Mouse (Mus musculus) right cerebral cortex, postnatal 10 days (tissue): Measurements from ENCODE around the gene Vmn1r11.

Source experiments
- DNase-seq, 2 experiments: peaks; one replicate each; pipeline ENCODE4 v3.0.0; 2021; ENCODE audit warnings: low spot score in 2 of 2

Gene Vmn1r11

GRCm38 (mm10) chr6:57133155-57133554, at the start of gene Vmn1r11:
Vmn1r11 (plus strand) TSS chr6:57133455.
- no peak for DNase-seq

DNA sequence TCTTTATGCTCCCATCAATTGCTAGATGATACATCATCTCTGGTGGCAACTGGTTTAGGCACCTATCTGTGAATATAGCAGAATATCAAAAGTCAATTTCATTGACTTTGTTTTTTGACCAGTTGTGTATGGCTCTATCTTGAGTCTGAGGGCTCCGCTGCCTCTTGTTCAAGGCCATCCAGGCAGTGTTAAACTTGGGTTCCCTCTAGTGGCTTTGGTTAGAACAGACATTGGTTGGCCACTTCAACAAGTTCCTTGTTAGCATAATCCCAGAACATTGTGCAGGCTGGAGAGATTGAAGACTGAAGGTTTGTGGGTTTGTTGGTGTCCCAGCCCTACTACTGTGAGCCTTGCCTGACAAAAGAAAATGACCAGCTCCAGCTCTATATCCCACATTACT, 26.9 kb upstream of the Vmn1r11 start:
- DNase-seq = no peak

DNA sequence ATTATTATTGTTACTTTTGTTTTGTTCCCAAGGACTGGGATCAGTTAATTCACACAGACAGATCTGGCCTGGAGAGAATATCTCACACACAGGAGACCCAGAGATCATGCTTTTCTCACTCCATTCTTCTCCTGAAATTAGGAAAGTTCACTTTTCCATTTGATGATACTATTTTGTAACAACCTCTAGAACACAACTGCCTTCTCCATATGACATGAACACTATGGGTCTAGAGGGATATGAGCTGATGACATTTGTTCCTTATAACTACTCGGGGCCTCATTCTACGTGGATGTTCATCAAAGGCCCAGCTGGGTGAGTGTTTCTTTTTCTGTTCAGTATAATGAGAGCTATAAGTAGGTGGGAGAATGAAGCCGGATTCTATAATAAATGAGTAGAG, 24.1 kb upstream of the Vmn1r11 start, which contains the start of gene Vmn1r10:
Gene Vmn1r10 (plus strand): TSS at position 301 of the 400 bp plus-strand sequence.
- DNase-seq = no peak

- no peak for DNase-seq
These were observed 23.4 kb downstream of the Vmn1r11 start, which contains the start of gene Vmn1r12 for GRCm38 (mm10) chr6:57156619-57157018. Vmn1r12 (plus strand) TSS chr6:57156919.
